Mouse (Mus musculus) olfactory bulb, adult 2 months (tissue): ENCODE measurements around the gene Tpm3.

Source experiments
- CTCF ChIP-seq: fragments of 200-500 bp; IDR thresholded peaks from 2 replicates; pipeline ENCODE4 v1.5.1; 2012; ENCODE audit warnings: low read depth, mild to moderate bottlenecking, low read length, moderate library complexity; ENCODE audit not compliant: insufficient read depth
- POLR2A ChIP-seq: fragments of 200-500 bp; IDR thresholded peaks from 2 replicates; pipeline ENCODE4 v1.6.1; 2012; ENCODE audit warnings: mild to moderate bottlenecking, low read depth, low read length, moderate library complexity; ENCODE audit not compliant: insufficient read depth

DNA sequence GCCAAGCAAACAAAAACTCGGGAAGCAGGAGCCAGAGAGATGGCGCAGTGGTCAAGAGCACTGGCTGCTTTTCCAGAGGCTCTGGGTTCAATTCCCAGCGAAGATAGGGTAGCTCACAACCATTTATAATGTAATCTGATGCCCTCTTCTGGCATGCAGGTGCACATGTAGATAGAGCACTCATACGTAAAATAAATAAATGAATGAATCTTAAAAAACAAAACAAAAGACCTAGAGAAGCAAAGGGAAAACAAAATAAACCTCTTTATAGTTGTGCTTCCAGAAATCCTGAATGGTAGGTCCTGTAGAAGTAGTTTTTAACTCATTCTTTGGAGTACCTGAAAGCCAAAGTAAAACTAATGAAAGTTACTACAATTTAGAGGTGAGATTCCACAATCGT, 5.8 kb downstream of the Tpm3 start:
- TF ChIP-seq CTCF (no peak), POLR2A (no peak)
